Mouse (Mus musculus): ENCODE data around the gene Ubash3a. TPM values are rescaled to one million over a fixed set of nuclear protein-coding genes. Genes with fewer than 3 reads are reported as not detected.

Gene Ubash3a
- total and polyA plus RNA-seq, 3 experiments = 27.6 to 57.4 (median 30.2) TPM

GRCm38 (mm10) chr17:31191825-31192224, 15.8 kb upstream of the Ubash3a start:
- H3K9me3 ChIP-seq (replicated peaks; ENCODE audit: insufficient read depth, low read length) = no peaks in the 10 kb centered on the region
- TF ChIP-seq CHD1 (IDR thresholded peaks at IDR 0.05; ENCODE audit: low read depth, low read length) (no peak), MYB (IDR thresholded peaks at IDR 0.05; ENCODE audit: low read depth, low read length) (no peak), MXI1 (IDR thresholded peaks at IDR 0.05; ENCODE audit: low read depth, low read length) (no peak), POLR2AphosphoS5 (IDR thresholded peaks at IDR 0.05; ENCODE audit: borderline replicate concordance, low read depth, low read length) (no peak), ZMIZ1 (IDR thresholded peaks at IDR 0.05; ENCODE audit: low read depth, low read length) (no peak), GATA1 (IDR thresholded peaks at IDR 0.05; ENCODE audit: low read depth, low read length) (no peak), POLR2A (IDR thresholded peaks at IDR 0.05; ENCODE audit: control insufficient read depth in 1 of 2, insufficient read depth in 1 of 2, low read depth in 1 of 2, low read length in 2 of 2, poor library complexity in 1 of 2) (no peak)
- H3K4me3 ChIP-seq (ENCODE audit: control insufficient read depth in 1 of 2, insufficient read depth in 1 of 2, low read depth in 2 of 2, low read length in 2 of 2) = no peak overlapping the region
- no peaks in the 10 kb centered on the region for H3K79me2 ChIP-seq (ENCODE audit: control insufficient read depth, insufficient read depth, low read length, poor library complexity)
- no peak overlapping the region for H3K27ac ChIP-seq (ENCODE audit: control insufficient read depth, low read depth, low read length)
- H3K27me3 ChIP-seq (ENCODE audit: control insufficient read depth in 1 of 2, insufficient read depth in 2 of 2, low read length in 2 of 2) = no peaks in the 10 kb centered on the region
- 0 out of 4 replicates have a peak, but pooled peaks cover 0 to 2% of the 10 kb centered on the region in 2 experiments for H3K36me3 ChIP-seq (ENCODE audit: control insufficient read depth in 1 of 2, insufficient read depth in 2 of 2, low read length in 2 of 2)
- DNase-seq (ENCODE audit: low read depth, low spot score) = no peak
- H3K4me1 ChIP-seq (ENCODE audit: control insufficient read depth in 1 of 2, insufficient read depth in 2 of 2, low read length in 2 of 2) = 0 out of 4 replicates have a peak, but pooled peaks cover 0 to 4% of the 10 kb centered on the region in 2 experiments
- H3K9ac ChIP-seq (ENCODE audit: control insufficient read depth, low read depth, low read length, poor library complexity, severe bottlenecking) = no peak overlapping the region

- Histone ChIP-seq H3K36me3 (ENCODE audit: control insufficient read depth in 1 of 2, insufficient read depth in 2 of 2, low read length in 2 of 2) (0 out of 4 replicates have a peak, but pooled peaks cover 0 to 2% of the 10 kb centered on the region in 2 experiments), H3K27me3 (ENCODE audit: control insufficient read depth in 1 of 2, insufficient read depth in 2 of 2, low read length in 2 of 2) (no peaks in the 10 kb centered on the region), H3K27ac (ENCODE audit: control insufficient read depth, low read depth, low read length) (no peak overlapping the region), H3K4me3 (ENCODE audit: control insufficient read depth in 1 of 2, insufficient read depth in 1 of 2, low read depth in 2 of 2, low read length in 2 of 2) (no peak overlapping the region), H3K4me1 (ENCODE audit: control insufficient read depth in 1 of 2, insufficient read depth in 2 of 2, low read length in 2 of 2) (0 out of 4 replicates have a peak, but pooled peaks cover 0 to 4% of the 10 kb centered on the region in 2 experiments), H3K9me3 (replicated peaks; ENCODE audit: insufficient read depth, low read length) (no peaks in the 10 kb centered on the region), H3K9ac (ENCODE audit: control insufficient read depth, low read depth, low read length, poor library complexity, severe bottlenecking) (no peak overlapping the region), H3K79me2 (ENCODE audit: control insufficient read depth, insufficient read depth, low read length, poor library complexity) (no peaks in the 10 kb centered on the region)
- no peak for DNase-seq (ENCODE audit: low read depth, low spot score)
- TF ChIP-seq TCF12 (IDR thresholded peaks at IDR 0.05; ENCODE audit: low read depth, low read length) (no peak), USF2 (IDR thresholded peaks at IDR 0.05; ENCODE audit: borderline replicate concordance in 1 of 2, insufficient read depth in 1 of 2, low read depth in 1 of 2, low read length in 2 of 2) (no peak)
These were observed 15.0 kb upstream of the Ubash3a start for GRCm38 (mm10) chr17:31192663-31193062.

DNA sequence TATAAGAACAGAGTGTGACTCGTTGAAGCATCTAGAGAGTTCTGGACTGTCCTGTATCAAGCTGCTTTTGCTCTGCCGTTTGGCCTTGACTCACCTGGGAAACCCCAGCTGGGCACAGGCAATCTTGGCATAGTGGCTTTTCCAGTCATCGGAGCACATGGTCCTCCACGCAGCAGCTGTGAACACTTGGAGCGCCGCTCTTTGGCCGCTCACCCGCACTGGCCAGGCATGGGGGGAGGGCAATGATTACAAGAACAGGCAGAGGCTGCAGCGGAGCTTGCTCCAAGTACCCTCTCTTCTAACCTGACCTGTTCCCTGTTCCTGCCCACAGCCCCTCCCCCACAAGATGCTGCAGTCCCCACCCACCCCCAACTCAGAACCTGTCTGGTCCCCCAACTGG, 14.3 kb upstream of the Ubash3a start:
- Histone ChIP-seq H3K4me1 (ENCODE audit: control insufficient read depth in 1 of 2, insufficient read depth in 2 of 2, low read length in 2 of 2) (peaks cover 0 to 4% of the 10 kb centered on the region in 2 experiments; a peak in 1 of 4 replicates), H3K4me3 (ENCODE audit: control insufficient read depth in 1 of 2, insufficient read depth in 1 of 2, low read depth in 2 of 2, low read length in 2 of 2) (no peak overlapping the region), H3K79me2 (ENCODE audit: control insufficient read depth, insufficient read depth, low read length, poor library complexity) (no peaks in the 10 kb centered on the region), H3K9ac (ENCODE audit: control insufficient read depth, low read depth, low read length, poor library complexity, severe bottlenecking) (no peak overlapping the region), H3K27ac (ENCODE audit: control insufficient read depth, low read depth, low read length) (no peak overlapping the region), H3K36me3 (ENCODE audit: control insufficient read depth in 1 of 2, insufficient read depth in 2 of 2, low read length in 2 of 2) (0 out of 4 replicates have a peak, but pooled peaks cover 0 to 2% of the 10 kb centered on the region in 2 experiments), H3K27me3 (ENCODE audit: control insufficient read depth in 1 of 2, insufficient read depth in 2 of 2, low read length in 2 of 2) (no peaks in the 10 kb centered on the region), H3K9me3 (replicated peaks; ENCODE audit: insufficient read depth, low read length) (no peaks in the 10 kb centered on the region)
- DNase-seq (ENCODE audit: low read depth, low spot score) = no peak
- TF ChIP-seq CHD2 (IDR thresholded peaks at IDR 0.05; ENCODE audit: low read length) (no peak), JUND (IDR thresholded peaks at IDR 0.05; ENCODE audit: low read depth, low read length) (no peak), CHD1 (IDR thresholded peaks at IDR 0.05; ENCODE audit: low read depth, low read length) (no peak), ZKSCAN1 (IDR thresholded peaks at IDR 0.05; ENCODE audit: low read depth, low read length) (no peak), KAT2A (conservative IDR thresholded peaks at IDR 0.05; ENCODE audit: low read depth, low read length) (no peak), UBTF (IDR thresholded peaks at IDR 0.05; ENCODE audit: borderline replicate concordance, insufficient read depth, low read depth, low read length) (no peak), USF1 (IDR thresholded peaks at IDR 0.05; ENCODE audit: low read depth, low read length) (no peak), RCOR1 (IDR thresholded peaks at IDR 0.05; ENCODE audit: low read depth, low read length) (no peak), NELFE (IDR thresholded peaks at IDR 0.05; ENCODE audit: low read depth, low read length) (no peak), MYB (IDR thresholded peaks at IDR 0.05; ENCODE audit: low read depth, low read length) (no peak), ELF1 (IDR thresholded peaks at IDR 0.05; ENCODE audit: low read depth, low read length) (no peak)
